Mouse (Mus musculus) small intestine, adult 2 months (tissue): ENCODE results near the gene Bmf. TPM values are rescaled to one million over a fixed set of nuclear protein-coding genes. Genes with fewer than 3 reads are reported as not detected.

ENCODE experiments used
- H3K27ac ChIP-seq: fragments of 200-500 bp; 2 replicates; pipeline ENCODE4 v1.5.1; 2012; ENCODE audit warnings: low read depth, low read length, control low read depth, inconsistent platforms; ENCODE audit not compliant: insufficient read depth
- H3K27me3 ChIP-seq: fragments of 200-500 bp; 2 replicates; pipeline ENCODE4 v1.6.1; 2012; ENCODE audit warnings: mild to moderate bottlenecking, moderate library complexity, low read length, inconsistent platforms; ENCODE audit not compliant: control insufficient read depth, insufficient read depth
- H3K36me3 ChIP-seq: fragments of 200-500 bp; 2 replicates; pipeline ENCODE4 v1.6.1; 2012; ENCODE audit warnings: mild to moderate bottlenecking, low read length, control low read depth, inconsistent platforms; ENCODE audit not compliant: control insufficient read depth, insufficient read depth
- H3K4me1 ChIP-seq: fragments of 200-500 bp; 2 replicates; pipeline ENCODE4 v1.6.1; 2012; ENCODE audit warnings: low read length, inconsistent platforms, mixed read lengths; ENCODE audit not compliant: control insufficient read depth, insufficient read depth, insufficient read length
- H3K4me3 ChIP-seq: fragments of 200-500 bp; 2 replicates; pipeline ENCODE4 v1.5.1; 2012; ENCODE audit warnings: low read depth, mild to moderate bottlenecking, control low read depth, inconsistent platforms, low read length, moderate library complexity
- CTCF ChIP-seq: fragments of 200-500 bp; IDR thresholded peaks from 2 replicates; pipeline ENCODE4 v1.5.1; 2012; ENCODE audit warnings: low read depth, mild to moderate bottlenecking, control low read depth, inconsistent platforms, low read length, moderate library complexity, mixed read lengths; ENCODE audit not compliant: insufficient replicate concordance, insufficient read length; ENCODE audit errors: extremely low read depth
- POLR2A ChIP-seq: fragments of 200-500 bp; IDR thresholded peaks from 2 replicates; pipeline ENCODE4 v1.6.1; 2012; ENCODE audit warnings: low read depth, mild to moderate bottlenecking, control low read depth, inconsistent platforms, low read length, moderate library complexity
- WGBS: fragments of 180-500 bp; shearing (Covaris S2); methylation state at CpG from one replicate; pipeline ENCODE4 v1.1.7; 2018; 5-methylcytosine and 5-hydroxymethylcytosine counted together
- polyA plus RNA-seq: library from polyadenylated mRNA; depleted of rRNA; stranded (reverse); fragments of >200 nt; gene quantifications from 2 replicates; pipeline ENCODE4 v1.2.3, GENCODE M21; 2012

The Bmf gene
- polyA plus RNA-seq, 1 experiment, result 10.3 TPM

GRCm38 (mm10) chr2:118551606-118552005, 2.1 kb upstream of the Bmf start:
- 84% methylated on average over 2 of the region's 2 CpGs for WGBS
- no peak overlapping the region for H3K27ac ChIP-seq
- no peaks in the 10 kb centered on the region for H3K27me3 ChIP-seq
- no peak for TF ChIP-seq POLR2A
- no peak for TF ChIP-seq CTCF
- no peaks in the 10 kb centered on the region for H3K36me3 ChIP-seq
- no peak overlapping the region for H3K4me3 ChIP-seq
- peaks cover 22% of the 10 kb centered on the region for H3K4me1 ChIP-seq

- H3K36me3 ChIP-seq, result no peaks in the 10 kb centered on the region
- H3K27me3 ChIP-seq, result no peaks in the 10 kb centered on the region
- peak overlapping the region; percentile 54; the same call in 1 of the 2 replicates for H3K27ac ChIP-seq
- H3K4me3 ChIP-seq, result peak overlapping the region; percentile 86
- TF ChIP-seq CTCF (no peak), POLR2A (no peak)
- WGBS, result 3% methylated on average over 18 of the region's 18 CpGs
- H3K4me1 ChIP-seq, result peaks cover 46% of the 10 kb centered on the region
Observed at GRCm38 (mm10) chr2:118548421-118549221, 866 bp downstream of the Bmf start.

GRCm38 (mm10) chr2:118547541-118548016, 1.9 kb downstream of the Bmf start:
- WGBS, result 7% methylated on average over 9 of the region's 9 CpGs
- no peaks in the 10 kb centered on the region for H3K27me3 ChIP-seq
- peak overlapping the region; percentile 54 for H3K27ac ChIP-seq
- peaks cover 51% of the 10 kb centered on the region for H3K4me1 ChIP-seq
- peak overlapping the region; percentile 8 for H3K4me3 ChIP-seq
- H3K36me3 ChIP-seq, result no peaks in the 10 kb centered on the region
- TF ChIP-seq CTCF (no peak), POLR2A (no peak)

- Histone ChIP-seq H3K36me3 (no peaks in the 10 kb centered on the region), H3K4me3 (0 out of 2 replicates have a peak overlapping the region, but pooled peaks have one; percentile 5), H3K27me3 (no peaks in the 10 kb centered on the region), H3K27ac (peak overlapping the region; percentile 60; the same call in 1 of the 2 replicates), H3K4me1 (peaks cover 51% of the 10 kb centered on the region)
- WGBS, result 69% methylated on average over 3 of the region's 3 CpGs
- TF ChIP-seq POLR2A, result no peak
Observed at GRCm38 (mm10) chr2:118546798-118547165, 2.7 kb downstream of the Bmf start.

GRCm38 (mm10) chr2:118546104-118546797, 3.2 kb downstream of the Bmf start:
- Histone ChIP-seq H3K4me1 (peaks cover 51% of the 10 kb centered on the region), H3K4me3 (peak overlapping the region; percentile 10; the same call in 1 of the 2 replicates)
- 16% methylated on average over 5 of the region's 5 CpGs for WGBS

GRCm38 (mm10) chr2:118545242-118546103, 4.0 kb downstream of the Bmf start:
- peak overlapping the region; percentile 10; the same call in 1 of the 2 replicates for H3K4me3 ChIP-seq
- no peaks in the 10 kb centered on the region for H3K36me3 ChIP-seq
- peak overlapping the region; percentile 60 for H3K27ac ChIP-seq
- H3K4me1 ChIP-seq, result peaks cover 54% of the 10 kb centered on the region
- 8% methylated on average over 23 of the region's 23 CpGs for WGBS
- TF ChIP-seq POLR2A (no peak), CTCF (peak; percentile 83)
- no peaks in the 10 kb centered on the region for H3K27me3 ChIP-seq

More at GRCm38 (mm10) chr2:118546104-118546797, 3.2 kb downstream of the Bmf start:
- H3K36me3 ChIP-seq, result no peaks in the 10 kb centered on the region
- H3K27me3 ChIP-seq, result no peaks in the 10 kb centered on the region
- TF ChIP-seq CTCF (no peak), POLR2A (no peak)
- H3K27ac ChIP-seq, result peak overlapping the region; percentile 60
